Mouse (Mus musculus): ENCODE results near the gene Syngap1. TPM values are rescaled to one million over a fixed set of nuclear protein-coding genes. Genes with fewer than 3 reads are reported as not detected.
A peak's percentile ranks its signal among the peaks of the same experiment; 100 is the strongest.

Gene Syngap1
- polyA plus RNA-seq, 1 experiment from 2014 or later, result 0.44 TPM

GRCm38 (mm10) chr17:26957872-26958271 lies 16.8 kb downstream of the Syngap1 start:
- peak overlapping the region; percentile 44; the same call in 1 of the 2 replicates for H3K4me3 ChIP-seq (replicated peaks)
- DNase-seq (no peak), ATAC-seq (ENCODE audit: low read depth) (no peak)
- H3K9me3 ChIP-seq (replicated peaks), result no peaks in the 10 kb centered on the region
- 90% methylated on average over 5 of the region's 5 CpGs for WGBS (ENCODE audit: insufficient replicate concordance)
- H3K4me1 ChIP-seq (replicated peaks), result peaks cover 66% of the 10 kb centered on the region
- peak overlapping the region; percentile 87 for H3K27ac ChIP-seq
- H3K4me2 ChIP-seq, result peak overlapping the region; percentile 68
- H3K9ac ChIP-seq, result no peak overlapping the region; the same call in 1 of the 2 replicates
- peaks cover 22% of the 10 kb centered on the region; the same call in 1 of the 2 replicates for H3K36me3 ChIP-seq
- peaks cover 9% of the 10 kb centered on the region; the same call in 1 of the 2 replicates for H3K27me3 ChIP-seq

DNA sequence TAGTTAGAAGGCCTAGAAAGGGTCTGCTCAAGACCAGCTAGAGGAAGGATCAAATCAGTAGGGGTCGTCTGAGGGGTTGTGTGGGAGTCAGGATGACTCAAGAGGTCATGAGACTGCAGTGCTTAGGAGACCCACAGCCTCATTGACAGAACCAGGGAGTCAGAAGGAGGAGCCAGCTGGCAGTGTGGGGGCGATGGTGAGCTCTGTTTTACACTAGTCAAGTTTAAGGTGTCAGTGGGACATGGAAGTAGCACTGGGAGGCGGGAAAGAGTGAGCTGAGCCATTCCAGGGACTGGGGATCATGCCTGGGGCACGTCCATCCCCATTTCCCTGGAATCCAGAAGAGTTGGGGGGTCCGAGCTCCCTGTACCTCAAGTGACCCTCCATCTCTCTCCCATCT lies 17.8 kb downstream of the Syngap1 start:
- DNase-seq, result no peak
- no peak overlapping the region for H3K4me3 ChIP-seq (replicated peaks)
- H3K4me2 ChIP-seq, result no peak overlapping the region
- peaks cover 22% of the 10 kb centered on the region; the same call in 1 of the 2 replicates for H3K36me3 ChIP-seq
- H3K4me1 ChIP-seq (replicated peaks), result peaks cover 56% of the 10 kb centered on the region
- H3K9me3 ChIP-seq (replicated peaks), result no peaks in the 10 kb centered on the region
- no peaks in the 10 kb centered on the region for H3K27me3 ChIP-seq
- 52% methylated on average over 5 of the region's 5 CpGs for WGBS (ENCODE audit: insufficient replicate concordance)
- H3K9ac ChIP-seq, result no peak overlapping the region
- H3K27ac ChIP-seq, result peak overlapping the region; percentile 50; the same call in 1 of the 2 replicates
- ATAC-seq (ENCODE audit: low read depth), result no peak

DNA sequence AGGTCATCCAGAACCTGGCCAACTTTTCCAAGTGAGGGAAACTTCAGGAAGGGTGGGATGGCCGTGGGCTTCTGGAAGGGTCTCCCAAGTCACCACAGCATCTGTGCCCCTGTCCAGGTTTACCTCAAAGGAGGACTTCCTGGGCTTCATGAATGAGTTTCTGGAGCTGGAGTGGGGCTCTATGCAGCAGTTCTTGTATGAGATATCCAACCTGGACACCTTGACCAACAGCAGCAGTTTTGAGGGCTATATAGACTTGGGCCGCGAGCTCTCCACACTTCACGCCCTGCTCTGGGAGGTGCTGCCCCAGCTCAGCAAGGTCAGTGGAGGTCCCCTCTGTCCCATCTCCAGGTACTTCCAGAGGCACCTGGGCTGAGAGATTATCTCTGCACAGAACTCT lies 18.8 kb downstream of the Syngap1 start:
- DNase-seq (no peak), ATAC-seq (ENCODE audit: low read depth) (no peak)
- Histone ChIP-seq H3K27me3 (no peaks in the 10 kb centered on the region), H3K4me2 (no peak overlapping the region), H3K9ac (no peak overlapping the region), H3K4me1 (replicated peaks) (peaks cover 49% of the 10 kb centered on the region), H3K36me3 (peaks cover 21% of the 10 kb centered on the region; the same call in 1 of the 2 replicates), H3K27ac (no peak overlapping the region), H3K9me3 (replicated peaks) (no peaks in the 10 kb centered on the region), H3K4me3 (replicated peaks) (no peak overlapping the region)
- WGBS (ENCODE audit: insufficient replicate concordance), result 86% methylated on average over 4 of the region's 4 CpGs

- H3K4me2 ChIP-seq, result no peak overlapping the region
- H3K4me1 ChIP-seq (replicated peaks), result peaks cover 30% of the 10 kb centered on the region
- peaks cover 18% of the 10 kb centered on the region; the same call in 1 of the 2 replicates for H3K36me3 ChIP-seq
- H3K4me3 ChIP-seq (replicated peaks), result no peak overlapping the region
- WGBS (ENCODE audit: insufficient replicate concordance), result 87% methylated on average over 21 of the region's 21 CpGs
- ATAC-seq (ENCODE audit: low read depth), result no peak
- no peak overlapping the region for H3K9ac ChIP-seq
- no peak overlapping the region for H3K27ac ChIP-seq
- DNase-seq, result no peak
- no peaks in the 10 kb centered on the region for H3K27me3 ChIP-seq
- H3K9me3 ChIP-seq (replicated peaks), result no peaks in the 10 kb centered on the region
Observed at GRCm38 (mm10) chr17:26961572-26962240, 20.7 kb downstream of the Syngap1 start.

GRCm38 (mm10) chr17:26966993-26967392 lies 25.9 kb downstream of the Syngap1 start:
- ATAC-seq (ENCODE audit: low read depth) (no peak), DNase-seq (no peak)
- Histone ChIP-seq H3K4me2 (no peak overlapping the region), H3K27ac (no peak overlapping the region), H3K36me3 (0 out of 2 replicates have a peak, but pooled peaks cover 3% of the 10 kb centered on the region), H3K4me3 (replicated peaks) (no peak overlapping the region), H3K4me1 (replicated peaks) (peaks cover 19% of the 10 kb centered on the region), H3K9ac (no peak overlapping the region), H3K9me3 (replicated peaks) (no peaks in the 10 kb centered on the region), H3K27me3 (no peaks in the 10 kb centered on the region)
- WGBS (ENCODE audit: insufficient replicate concordance), result 83% methylated on average over 11 of the region's 11 CpGs

DNA sequence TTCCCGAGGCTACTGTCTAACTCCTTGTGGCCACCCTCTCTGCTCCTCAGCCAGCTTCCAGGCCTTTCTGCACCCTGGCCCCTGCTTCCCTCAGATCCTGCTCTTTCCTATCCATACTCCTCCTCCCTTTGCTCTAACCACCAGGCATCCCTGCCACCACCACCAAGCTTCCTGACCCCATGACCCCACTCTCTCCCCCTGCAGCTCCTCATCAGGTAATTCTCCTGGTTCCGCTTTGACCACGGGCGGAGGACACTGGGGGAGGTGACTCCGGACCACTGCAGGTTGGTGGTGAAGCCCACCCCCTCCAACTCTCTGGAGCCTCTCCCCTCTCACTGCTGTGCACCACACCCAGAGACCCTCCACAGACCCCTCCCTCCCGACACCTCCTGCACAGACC lies 26.4 kb downstream of the Syngap1 start:
- H3K4me2 ChIP-seq, result no peak overlapping the region
- H3K36me3 ChIP-seq, result no peaks in the 10 kb centered on the region
- H3K9ac ChIP-seq, result no peak overlapping the region
- DNase-seq (no peak), ATAC-seq (ENCODE audit: low read depth) (no peak)
- WGBS (ENCODE audit: insufficient replicate concordance), result 81% methylated on average over 6 of the region's 6 CpGs
- H3K4me1 ChIP-seq (replicated peaks), result peaks cover 24% of the 10 kb centered on the region
- no peak overlapping the region; the same call in 1 of the 2 replicates for H3K27ac ChIP-seq
- no peak overlapping the region for H3K4me3 ChIP-seq (replicated peaks)
- H3K27me3 ChIP-seq, result no peaks in the 10 kb centered on the region
- H3K9me3 ChIP-seq (replicated peaks), result no peaks in the 10 kb centered on the region

GRCm38 (mm10) chr17:26968200-26968611 lies 27.2 kb downstream of the Syngap1 start:
- H3K9ac ChIP-seq, result no peak overlapping the region
- 70% methylated on average over 6 of the region's 6 CpGs for WGBS (ENCODE audit: insufficient replicate concordance)
- H3K27me3 ChIP-seq, result no peaks in the 10 kb centered on the region
- H3K36me3 ChIP-seq, result no peaks in the 10 kb centered on the region
- H3K27ac ChIP-seq, result no peak overlapping the region
- H3K4me1 ChIP-seq (replicated peaks), result peaks cover 26% of the 10 kb centered on the region
- no peaks in the 10 kb centered on the region for H3K9me3 ChIP-seq (replicated peaks)
- no peak for DNase-seq
- H3K4me3 ChIP-seq (replicated peaks), result no peak overlapping the region
- no peak overlapping the region for H3K4me2 ChIP-seq
- ATAC-seq (ENCODE audit: low read depth), result no peak

DNA sequence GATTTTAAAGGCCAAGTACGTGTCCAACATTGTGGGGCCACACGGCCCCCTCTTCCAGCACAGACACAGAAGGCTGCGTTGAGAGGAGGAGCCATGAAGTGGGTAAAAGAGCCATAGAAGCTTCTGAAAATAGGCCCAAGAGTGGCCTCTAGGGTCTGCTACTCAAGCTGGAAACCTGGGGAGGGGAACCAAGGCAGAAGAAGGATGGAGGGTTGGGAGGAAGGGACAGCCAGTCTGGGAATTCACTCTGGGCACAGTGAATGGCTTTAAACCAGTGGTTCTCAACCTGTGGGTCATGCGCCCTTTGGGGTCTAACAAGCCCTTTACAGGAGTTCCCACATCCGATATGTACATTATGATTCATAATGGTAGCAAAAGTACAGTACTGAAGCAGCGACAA lies 28.2 kb downstream of the Syngap1 start:
- Histone ChIP-seq H3K9ac (no peak overlapping the region), H3K9me3 (replicated peaks) (no peaks in the 10 kb centered on the region), H3K4me1 (replicated peaks) (peaks cover 35% of the 10 kb centered on the region), H3K4me2 (no peak overlapping the region), H3K27me3 (no peaks in the 10 kb centered on the region), H3K27ac (no peak overlapping the region), H3K4me3 (replicated peaks) (no peak overlapping the region), H3K36me3 (no peaks in the 10 kb centered on the region)
- ATAC-seq (ENCODE audit: low read depth) (no peak), DNase-seq (no peak)
- 72% methylated on average over 6 of the region's 6 CpGs for WGBS (ENCODE audit: insufficient replicate concordance)

DNA sequence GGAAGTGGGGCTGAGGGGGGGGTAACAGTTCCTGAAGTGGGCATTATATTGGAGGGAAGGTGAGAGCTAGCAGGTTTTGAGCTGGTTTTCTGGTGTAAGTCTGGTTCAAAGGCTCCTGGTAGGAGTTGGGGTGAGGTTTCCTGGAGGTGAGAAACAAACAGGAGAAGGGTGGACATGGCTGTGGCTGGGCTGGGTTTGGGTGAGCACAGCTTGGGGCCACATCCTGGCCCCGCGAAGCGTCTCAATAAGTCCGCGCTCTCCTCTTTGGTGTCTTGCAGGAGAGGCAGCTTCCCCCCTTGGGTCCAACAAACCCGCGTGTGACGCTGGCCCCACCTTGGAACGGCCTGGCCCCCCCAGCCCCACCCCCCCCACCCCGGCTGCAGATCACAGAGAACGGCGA lies 29.2 kb downstream of the Syngap1 start:
- Histone ChIP-seq H3K27me3 (no peaks in the 10 kb centered on the region), H3K36me3 (peaks cover 9% of the 10 kb centered on the region), H3K27ac (no peak overlapping the region), H3K9ac (no peak overlapping the region), H3K4me3 (replicated peaks) (no peak overlapping the region), H3K4me2 (no peak overlapping the region), H3K4me1 (replicated peaks) (peaks cover 44% of the 10 kb centered on the region), H3K9me3 (replicated peaks) (no peaks in the 10 kb centered on the region)
- WGBS (ENCODE audit: insufficient replicate concordance), result 56% methylated on average over 12 of the region's 12 CpGs
- ATAC-seq (ENCODE audit: low read depth), result no peak
- no peak for DNase-seq

GRCm38 (mm10) chr17:26971247-26971905 lies 30.3 kb downstream of the Syngap1 start:
- no peaks in the 10 kb centered on the region for H3K9me3 ChIP-seq (replicated peaks)
- H3K27me3 ChIP-seq, result no peaks in the 10 kb centered on the region
- H3K4me3 ChIP-seq (replicated peaks), result peak overlapping the region; percentile 86
- no peak for ATAC-seq (ENCODE audit: low read depth)
- no peak overlapping the region for H3K27ac ChIP-seq
- peak overlapping the region; percentile 89; the same call in 1 of the 2 replicates for H3K9ac ChIP-seq
- H3K4me2 ChIP-seq, result peak overlapping the region; percentile 95
- peaks cover 21% of the 10 kb centered on the region for H3K36me3 ChIP-seq
- H3K4me1 ChIP-seq (replicated peaks), result peaks cover 56% of the 10 kb centered on the region
- no peak for DNase-seq
- WGBS (ENCODE audit: insufficient replicate concordance), result 62% methylated on average over 8 of the region's 8 CpGs

- peaks cover 61% of the 10 kb centered on the region for H3K4me1 ChIP-seq (replicated peaks)
- WGBS (ENCODE audit: insufficient replicate concordance), result 2% methylated on average over 3 of the region's 3 CpGs
- peak overlapping the region; percentile 84 for H3K27ac ChIP-seq
- H3K4me3 ChIP-seq (replicated peaks), result peak overlapping the region; percentile 86
- H3K9me3 ChIP-seq (replicated peaks), result no peaks in the 10 kb centered on the region
- ATAC-seq (ENCODE audit: low read depth) (no peak), DNase-seq (no peak)
- peaks cover 28% of the 10 kb centered on the region for H3K36me3 ChIP-seq
- H3K9ac ChIP-seq, result peak overlapping the region; percentile 89
- peak overlapping the region; percentile 95 for H3K4me2 ChIP-seq
- no peaks in the 10 kb centered on the region for H3K27me3 ChIP-seq
Observed at GRCm38 (mm10) chr17:26972107-26972506, 31.1 kb downstream of the Syngap1 start.

Data from liver, embryonic 13.5 days (tissue).